15 mouse cellular contexts compared by ENCODE assay signal in the genomic region with DNA sequence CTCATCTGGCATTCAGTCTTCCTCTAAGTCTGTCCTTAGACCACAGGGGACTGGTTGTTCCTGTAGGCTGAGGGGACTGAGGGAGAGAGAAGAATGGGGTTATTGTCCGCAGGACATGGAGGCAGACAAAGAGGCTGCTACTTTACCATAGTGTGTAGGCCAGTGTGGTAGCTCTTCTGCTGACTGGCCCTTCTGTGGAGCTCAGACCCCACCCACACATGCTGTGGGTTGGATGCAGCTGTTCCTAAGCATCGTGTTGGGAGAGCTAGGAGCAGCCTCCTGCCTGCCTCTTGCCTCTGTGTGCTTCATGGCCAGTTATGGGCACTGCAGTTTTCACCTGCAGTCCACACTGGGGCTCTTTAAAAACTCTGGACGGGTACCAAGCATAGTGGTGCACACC. TPM values are rescaled to one million over a fixed set of nuclear protein-coding genes. Genes with fewer than 3 reads are reported as not detected.
DNase-seq lines count a peak whose midpoint lies in the region; ATAC-seq and TF ChIP-seq lines count a peak whose summit lies in the region.
"Had no signal": no experiment of that assay in that cellular context is flagged by ENCODE, and none has a peak within 500 bp of the region (broad histone marks: within the 10 kb centered on the region; RNA-seq: fewer than 3 reads in every experiment).

No protein-coding gene starts in this region.

- no peak overlapping the region for H3K9ac ChIP-seq in hindbrain, embryonic 14.5 days
- H3K9ac ChIP-seq in midbrain, embryonic 12.5 days (replicated peaks): 0 out of 2 replicates have a peak overlapping the region, but pooled peaks have one; percentile 21
- H3K9ac ChIP-seq in midbrain, embryonic 16.5 days (ENCODE audit: low read depth, low read length): no peak overlapping the region
- H3K9ac ChIP-seq: intestine, embryonic 15.5 days; liver, embryonic 15.5 days; midbrain, embryonic 15.5 days had no signal

- H3K4me2 ChIP-seq in hindbrain, embryonic 14.5 days (replicated peaks): no peak overlapping the region
- no peak overlapping the region for H3K4me2 ChIP-seq in midbrain, embryonic 12.5 days (replicated peaks)
- H3K4me2 ChIP-seq in midbrain, embryonic 16.5 days (ENCODE audit: low read length): no peak overlapping the region
- H3K4me2 ChIP-seq: intestine, embryonic 15.5 days; liver, embryonic 15.5 days; midbrain, embryonic 15.5 days had no signal

- 57% methylated on average over 3 of the region's 3 CpGs for WGBS in hindbrain, embryonic 10.5 days
- 63% methylated on average over 3 of the region's 3 CpGs for WGBS in hindbrain, embryonic 14.5 days
- 81% methylated on average over 3 of the region's 3 CpGs for WGBS in midbrain, embryonic 12.5 days
- WGBS in midbrain, embryonic 16.5 days: 79% methylated on average over 3 of the region's 3 CpGs

- peak overlapping the region; percentile 66 for H3K27ac ChIP-seq in hindbrain, embryonic 10.5 days
- H3K27ac ChIP-seq in hindbrain, embryonic 14.5 days: no peak overlapping the region
- H3K27ac ChIP-seq in midbrain, embryonic 12.5 days (replicated peaks): no peak overlapping the region
- H3K27ac ChIP-seq in midbrain, embryonic 16.5 days (ENCODE audit: low read length): no peak overlapping the region
- H3K27ac ChIP-seq in cortical plate, adult 2 months (ENCODE audit: insufficient read depth, low read length): peak overlapping the region; percentile 89
- H3K27ac ChIP-seq: heart, embryonic 10.5 days; liver, embryonic 15.5 days; midbrain, embryonic 15.5 days had no signal

- no peaks in the 10 kb centered on the region for H3K27me3 ChIP-seq in hindbrain, embryonic 10.5 days (ENCODE audit: insufficient read depth, poor library complexity, severe bottlenecking)
- no peaks in the 10 kb centered on the region for H3K27me3 ChIP-seq in hindbrain, embryonic 14.5 days (ENCODE audit: control insufficient read depth, insufficient read depth, low read length)
- H3K27me3 ChIP-seq in midbrain, embryonic 12.5 days: no peaks in the 10 kb centered on the region
- no peaks in the 10 kb centered on the region for H3K27me3 ChIP-seq in midbrain, embryonic 16.5 days (ENCODE audit: control insufficient read depth, insufficient read depth, low read depth, low read length)
- H3K27me3 ChIP-seq: intestine, embryonic 15.5 days; liver, embryonic 15.5 days; midbrain, embryonic 15.5 days had no signal

- no peak for ATAC-seq in hindbrain, embryonic 14.5 days (ENCODE audit: low FRiP score)
- ATAC-seq in midbrain, embryonic 12.5 days (ENCODE audit: low FRiP score, low read depth): no peak
- ATAC-seq in midbrain, embryonic 16.5 days: no peak
- ATAC-seq: intestine, embryonic 15.5 days; midbrain, embryonic 15.5 days had no signal

- peaks cover 52% of the 10 kb centered on the region for H3K4me1 ChIP-seq in hindbrain, embryonic 10.5 days (replicated peaks)
- H3K4me1 ChIP-seq in hindbrain, embryonic 14.5 days (replicated peaks; ENCODE audit: control insufficient read depth, insufficient read depth, low read length): peaks cover 22% of the 10 kb centered on the region
- peaks cover 26% of the 10 kb centered on the region for H3K4me1 ChIP-seq in midbrain, embryonic 12.5 days
- H3K4me1 ChIP-seq in midbrain, embryonic 16.5 days (ENCODE audit: control insufficient read depth, insufficient read depth, low read length): peaks cover 18% of the 10 kb centered on the region
- peaks cover 8% of the 10 kb centered on the region for H3K4me1 ChIP-seq in cortical plate, adult 2 months (ENCODE audit: control insufficient read depth, insufficient read depth, low read length)

- no peaks in the 10 kb centered on the region for H3K9me3 ChIP-seq in hindbrain, embryonic 10.5 days
- no peaks in the 10 kb centered on the region for H3K9me3 ChIP-seq in hindbrain, embryonic 14.5 days (ENCODE audit: control insufficient read depth, low read length)
- no peaks in the 10 kb centered on the region for H3K9me3 ChIP-seq in midbrain, embryonic 12.5 days
- H3K9me3 ChIP-seq in midbrain, embryonic 16.5 days (replicated peaks; ENCODE audit: control insufficient read depth, low read length, poor library complexity, severe bottlenecking): no peaks in the 10 kb centered on the region
- H3K9me3 ChIP-seq: heart, embryonic 10.5 days; intestine, embryonic 15.5 days; liver, embryonic 15.5 days; midbrain, embryonic 15.5 days had no signal

- intact Hi-C loops in left cerebral cortex, postnatal 36 days (cut with DNase I): no loop called here

- DNase-seq in hindbrain, embryonic 10.5 days (ENCODE audit: low spot score): no peak
- DNase-seq in hindbrain, embryonic 14.5 days (ENCODE audit: low spot score): no peak
- peak; percentile 35 to 44 for DNase-seq in left cerebral cortex, postnatal 36 days (ENCODE audit: low spot score in 2 of 2)
- DNase-seq in lung, postnatal 14 days: no peak
- DNase-seq: B cell, adult 2 months; cerebellum, postnatal 14 days; right cerebral cortex, postnatal 4 days; thymus, postnatal 36 days had no signal

- no peak for TF ChIP-seq CTCF in cortical plate, adult 2 months (IDR thresholded peaks at IDR 0.05; ENCODE audit: extremely low read depth, insufficient read depth, low read length)

- TF ChIP-seq POLR2A in cortical plate, adult 2 months (IDR thresholded peaks at IDR 0.05; ENCODE audit: extremely low read depth, insufficient read depth, low read length): no peak; the same call in 1 of the 2 replicates

- H3K36me3 ChIP-seq in hindbrain, embryonic 10.5 days: peaks cover 67% of the 10 kb centered on the region
- peaks cover 62% of the 10 kb centered on the region for H3K36me3 ChIP-seq in hindbrain, embryonic 14.5 days (replicated peaks; ENCODE audit: control insufficient read depth, insufficient read depth)
- H3K36me3 ChIP-seq in midbrain, embryonic 12.5 days: peaks cover 57% of the 10 kb centered on the region
- peaks cover 19% of the 10 kb centered on the region; the same call in 1 of the 2 replicates for H3K36me3 ChIP-seq in midbrain, embryonic 16.5 days (ENCODE audit: control insufficient read depth, insufficient read depth, low read length)

- H3K4me3 ChIP-seq in hindbrain, embryonic 10.5 days: peak overlapping the region; percentile 98; the same call in 1 of the 2 replicates
- no peak overlapping the region for H3K4me3 ChIP-seq in hindbrain, embryonic 14.5 days (replicated peaks; ENCODE audit: low read length)
- no peak overlapping the region for H3K4me3 ChIP-seq in midbrain, embryonic 12.5 days
- no peak overlapping the region for H3K4me3 ChIP-seq in midbrain, embryonic 16.5 days (ENCODE audit: low read depth, low read length)
- H3K4me3 ChIP-seq in cortical plate, adult 2 months (ENCODE audit: insufficient read depth, low read length): no peak overlapping the region
- H3K4me3 ChIP-seq: heart, embryonic 10.5 days; intestine, embryonic 15.5 days; liver, embryonic 15.5 days; midbrain, embryonic 15.5 days had no signal

RNA-seq across cellular contexts. Expression of gene Vps9d1, which starts 3.0 kb away (rescaled TPM):
- 26.8 and 31.7 TPM in 2 replicates for polyA plus RNA-seq in hindbrain, embryonic 10.5 days (2016; fragmentation: Nextera tagmentation; extraction: Ambion mirVana)
- polyA plus RNA-seq in hindbrain, embryonic 14.5 days (2014; fragmentation: Nextera tagmentation; extraction: Ambion mirVana): 57.7 and 58.8 TPM in 2 replicates
- 39.3 and 43.7 TPM in 2 replicates for polyA plus RNA-seq in midbrain, embryonic 12.5 days (2016; fragmentation: Nextera tagmentation; extraction: Ambion mirVana)
- 63.8 and 69.0 TPM in 2 replicates for polyA plus RNA-seq in midbrain, embryonic 16.5 days (2015; fragmentation: Nextera tagmentation; extraction: Ambion mirVana)
- 111 and 112 TPM in 2 replicates for polyA plus RNA-seq in cortical plate, adult 2 months (2012; rRNA removed)
- 10 to 100 TPM; 56.1 to 67.6 TPM for total RNA-seq in left cerebral cortex, postnatal 36 days (2021)

RNA-seq across cellular contexts. Expression of gene Zfp276, which starts 3.1 kb away (rescaled TPM):
- polyA plus RNA-seq in hindbrain, embryonic 10.5 days (2016; fragmentation: Nextera tagmentation; extraction: Ambion mirVana): 30.6 and 36.0 TPM in 2 replicates
- polyA plus RNA-seq in hindbrain, embryonic 14.5 days (2014; fragmentation: Nextera tagmentation; extraction: Ambion mirVana): 18.5 and 19.5 TPM in 2 replicates
- polyA plus RNA-seq in midbrain, embryonic 12.5 days (2016; fragmentation: Nextera tagmentation; extraction: Ambion mirVana): 28.2 and 29.3 TPM in 2 replicates
- 24.3 and 24.4 TPM in 2 replicates for polyA plus RNA-seq in midbrain, embryonic 16.5 days (2015; fragmentation: Nextera tagmentation; extraction: Ambion mirVana)
- 28.4 and 30.9 TPM in 2 replicates for polyA plus RNA-seq in cortical plate, adult 2 months (2012; rRNA removed)
- total RNA-seq in left cerebral cortex, postnatal 36 days (2021): 10 to 100 TPM; 19.2 to 24.8 TPM

RNA-seq across cellular contexts. Expression of gene Spata2l, which starts 21.1 kb away (rescaled TPM):
- polyA plus RNA-seq in hindbrain, embryonic 10.5 days (2016; fragmentation: Nextera tagmentation; extraction: Ambion mirVana): 2.3 and 3.3 TPM in 2 replicates
- polyA plus RNA-seq in hindbrain, embryonic 14.5 days (2014; fragmentation: Nextera tagmentation; extraction: Ambion mirVana): 8.4 and 9.1 TPM in 2 replicates
- polyA plus RNA-seq in midbrain, embryonic 12.5 days (2016; fragmentation: Nextera tagmentation; extraction: Ambion mirVana): 2.4 and 2.8 TPM in 2 replicates
- polyA plus RNA-seq in midbrain, embryonic 16.5 days (2015; fragmentation: Nextera tagmentation; extraction: Ambion mirVana): 8.2 and 12.1 TPM in 2 replicates
- polyA plus RNA-seq in cortical plate, adult 2 months (2012; rRNA removed): 59.6 and 69.8 TPM in 2 replicates
- total RNA-seq in left cerebral cortex, postnatal 36 days (2021): 10 to 100 TPM; 86.7 to 88.8 TPM

RNA-seq across cellular contexts. Expression of gene Cdk10, which starts 32.5 kb away (rescaled TPM):
- polyA plus RNA-seq in hindbrain, embryonic 10.5 days (2016; fragmentation: Nextera tagmentation; extraction: Ambion mirVana): 36.7 and 37.2 TPM in 2 replicates
- 42.9 and 44.1 TPM in 2 replicates for polyA plus RNA-seq in hindbrain, embryonic 14.5 days (2014; fragmentation: Nextera tagmentation; extraction: Ambion mirVana)
- polyA plus RNA-seq in midbrain, embryonic 12.5 days (2016; fragmentation: Nextera tagmentation; extraction: Ambion mirVana): 34.1 and 35.6 TPM in 2 replicates
- polyA plus RNA-seq in midbrain, embryonic 16.5 days (2015; fragmentation: Nextera tagmentation; extraction: Ambion mirVana): 53.8 and 54.4 TPM in 2 replicates
- polyA plus RNA-seq in cortical plate, adult 2 months (2012; rRNA removed): 165 and 187 TPM in 2 replicates
- total RNA-seq in left cerebral cortex, postnatal 36 days (2021): 100 to 1,000 TPM in 1 of 2 experiments, 10 to 100 TPM in 1; 76.8 to 101 TPM

RNA-seq across cellular contexts. Expression of gene Spata33, which starts 44.5 kb away (rescaled TPM):
- 5.3 and 5.7 TPM in 2 replicates for polyA plus RNA-seq in hindbrain, embryonic 10.5 days (2016; fragmentation: Nextera tagmentation; extraction: Ambion mirVana)
- polyA plus RNA-seq in hindbrain, embryonic 14.5 days (2014; fragmentation: Nextera tagmentation; extraction: Ambion mirVana): 5.2 and 9.8 TPM in 2 replicates
- 5.9 and 6.5 TPM in 2 replicates for polyA plus RNA-seq in midbrain, embryonic 12.5 days (2016; fragmentation: Nextera tagmentation; extraction: Ambion mirVana)
- polyA plus RNA-seq in midbrain, embryonic 16.5 days (2015; fragmentation: Nextera tagmentation; extraction: Ambion mirVana): 7.0 and 8.5 TPM in 2 replicates
- polyA plus RNA-seq in cortical plate, adult 2 months (2012; rRNA removed): 8.4 and 9.7 TPM in 2 replicates
- total RNA-seq in left cerebral cortex, postnatal 36 days (2021): 1 to 10 TPM; 6.4 to 7.5 TPM

Comparison
In these comparisons a context has a peak if more than half of its experiments do, and no peak if none do; other contexts are left out.
1. H3K27ac ChIP-seq: peak in hindbrain, embryonic 10.5 days (single experiment) and cortical plate, adult 2 months (single experiment); none in hindbrain, embryonic 14.5 days (single experiment), midbrain, embryonic 12.5 days (single experiment) and midbrain, embryonic 16.5 days (single experiment).
2. DNase-seq: peak in left cerebral cortex, postnatal 36 days (2 of 2); none in hindbrain, embryonic 10.5 days (single experiment), hindbrain, embryonic 14.5 days (single experiment) and lung, postnatal 14 days (single experiment).